Mouse (Mus musculus) layer of hippocampus, postnatal 14 days (tissue): ENCODE measurements around the gene Heg1. TPM values are rescaled to one million over a fixed set of nuclear protein-coding genes. Genes with fewer than 3 reads are reported as not detected.

Experiments used
- DNase-seq, 2 experiments: peaks; one replicate each; pipeline ENCODE4 v3.0.0; 2021 to 2022; ENCODE audit warnings: low spot score in 2 of 2, mixed read lengths in 1 of 2
- long read RNA-seq, 2 experiments: library from polyadenylated mRNA; stranded (forward); transcript quantifications; one replicate each; pipeline ENCODE4 v2.0.0; 2021
- total RNA-seq, 2 experiments: library from RNA; stranded (reverse); gene quantifications; 2 replicates each; pipeline ENCODE4 v1.2.3; 2021

Heg1 gene
- total RNA-seq = 10 to 100 TPM; 39.6 to 41.7 TPM
- long read RNA-seq, experiment 1, partial matches to known transcripts = 3 of 11 reads
- long read RNA-seq, experiment 1, other reads (novel, unspliced or antisense) = 8 of 11 reads
- long read RNA-seq, experiment 2, partial matches to known transcripts = 2 of 6 reads
- long read RNA-seq, experiment 2, other reads (novel, unspliced or antisense) = 4 of 6 reads

GRCm38 (mm10) chr16:33684162-33684702 lies at the start of gene Heg1:
Gene Heg1 (plus strand): TSS chr16:33684370.
- peak; percentile 42 to 45 for DNase-seq

- DNase-seq = peak in 1 of 2 experiments; percentile 34
Observed at GRCm38 (mm10) chr16:33635836-33636595, 48.2 kb upstream of the Heg1 start.

DNA sequence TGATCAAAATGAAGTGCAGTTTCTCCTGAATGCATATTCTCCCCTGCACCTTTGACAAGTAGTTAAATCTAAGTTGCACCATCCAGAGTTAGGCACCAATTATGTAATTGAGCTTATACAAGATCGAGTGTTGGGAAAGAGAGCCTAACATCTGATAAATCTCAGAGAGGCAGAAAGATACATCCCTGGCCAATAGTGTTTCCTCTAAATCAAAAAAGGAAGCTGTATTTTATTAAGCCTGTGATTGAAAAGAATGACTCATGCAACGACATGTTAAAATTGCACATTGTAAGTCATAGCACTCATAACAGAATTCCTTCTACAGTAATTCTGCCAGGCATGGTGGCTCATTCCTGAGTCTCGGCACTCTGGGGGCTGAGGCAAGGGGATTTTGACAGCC lies 42.4 kb upstream of the Heg1 start:
- DNase-seq = no peak

DNA sequence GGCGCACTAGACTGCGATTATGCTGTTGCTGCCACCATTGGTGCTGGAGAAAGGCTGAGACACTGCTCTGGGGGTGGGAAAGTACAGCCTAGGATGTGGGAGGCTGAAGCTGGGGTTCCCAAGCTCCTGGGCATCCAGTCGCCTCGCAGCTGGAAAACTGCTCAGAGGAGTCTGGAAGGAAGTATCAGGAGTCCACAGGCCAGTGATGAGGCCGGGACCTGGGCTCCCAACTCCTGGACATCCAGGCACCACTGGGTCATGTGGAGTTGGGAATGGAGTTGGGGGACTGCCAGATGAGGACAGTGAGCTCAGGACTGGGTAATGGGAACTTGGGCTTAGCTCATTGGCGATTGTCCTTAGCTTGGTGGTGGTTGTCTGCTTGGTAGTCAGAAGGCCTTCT lies 31.1 kb upstream of the Heg1 start:
- DNase-seq = no peak

DNA sequence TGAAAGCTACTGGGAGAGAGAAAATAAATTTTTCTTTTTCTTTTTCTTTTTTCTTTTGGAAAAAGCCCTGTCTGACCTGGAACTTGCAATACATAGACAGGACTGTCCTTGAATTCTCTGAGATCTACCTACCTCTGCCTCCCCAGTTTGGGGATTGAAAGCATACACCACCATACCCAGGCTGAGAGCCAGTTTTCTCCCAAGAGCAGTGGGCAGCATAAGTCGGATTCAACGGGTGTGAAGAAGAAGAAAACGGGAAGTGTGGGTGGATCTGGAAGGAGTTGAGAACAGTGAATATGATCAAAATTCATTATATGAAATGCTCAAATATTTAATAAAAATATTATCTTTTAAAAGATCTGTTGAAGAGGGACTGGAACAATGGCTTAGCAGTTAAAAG lies 28.7 kb upstream of the Heg1 start:
- DNase-seq = no peak

- DNase-seq = no peak
Observed at GRCm38 (mm10) chr16:33657191-33657590, 27.0 kb upstream of the Heg1 start.

- DNase-seq = no peak
Observed at GRCm38 (mm10) chr16:33658121-33658520, 26.0 kb upstream of the Heg1 start.

DNA sequence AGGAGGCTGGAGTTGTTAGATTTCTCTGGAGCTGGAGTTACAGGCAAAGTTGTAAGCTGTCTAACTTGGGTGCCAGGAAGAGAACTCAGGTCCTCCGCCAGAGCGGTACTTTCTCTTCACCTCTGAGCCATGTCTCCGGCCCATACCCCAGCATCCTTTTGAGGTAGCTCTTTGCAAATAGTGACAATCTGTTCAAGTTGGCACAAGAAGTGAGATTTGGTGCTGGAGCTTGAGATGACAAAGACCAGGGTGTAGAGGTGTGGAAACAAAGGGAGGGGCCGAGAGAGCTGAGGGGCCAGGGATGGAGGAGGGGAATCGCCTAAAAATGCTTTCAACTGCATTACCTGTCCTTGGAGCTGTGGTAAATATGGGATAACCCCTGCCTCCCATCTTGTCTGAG lies 24.6 kb upstream of the Heg1 start:
- no peak for DNase-seq

DNA sequence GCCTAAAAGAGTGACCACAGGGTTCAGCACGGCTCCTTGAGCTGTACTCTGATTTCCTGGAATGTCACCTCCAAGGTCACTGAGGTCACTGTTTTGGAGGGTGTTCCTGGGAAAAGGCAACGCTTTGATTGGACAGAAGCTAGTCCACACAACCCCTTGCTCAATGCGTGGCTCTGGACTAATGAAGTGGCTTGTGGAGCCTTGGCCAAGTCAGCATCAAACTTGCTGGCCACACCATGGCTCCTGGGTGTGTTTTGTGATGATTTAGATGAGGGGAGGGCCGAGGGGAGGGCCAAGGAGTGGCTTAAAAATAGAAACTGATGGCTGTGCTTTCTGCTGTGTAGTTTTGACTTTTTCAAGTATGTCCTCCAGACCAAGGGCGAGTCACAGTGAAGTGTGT lies 24.0 kb upstream of the Heg1 start:
- no peak for DNase-seq

DNA sequence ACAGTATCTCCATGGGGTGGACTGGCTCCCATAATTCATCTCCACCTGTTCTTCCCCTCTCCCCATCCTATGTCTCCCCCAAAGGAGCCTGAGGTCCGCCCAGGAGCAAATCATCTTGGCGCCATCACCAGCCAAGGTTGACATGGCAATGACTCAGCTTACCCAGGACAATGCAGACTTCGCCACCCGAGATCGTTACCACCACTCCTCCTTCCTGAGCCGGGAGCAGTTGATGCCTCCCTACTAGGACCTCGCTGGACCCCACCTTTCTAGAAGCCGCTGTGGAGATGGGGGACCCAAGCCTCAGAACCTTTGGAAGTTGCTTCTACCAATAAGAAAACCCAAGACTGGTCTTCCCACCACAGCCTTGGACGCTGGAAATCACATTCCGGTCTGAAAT lies 21.3 kb upstream of the Heg1 start:
- DNase-seq = no peak

DNA sequence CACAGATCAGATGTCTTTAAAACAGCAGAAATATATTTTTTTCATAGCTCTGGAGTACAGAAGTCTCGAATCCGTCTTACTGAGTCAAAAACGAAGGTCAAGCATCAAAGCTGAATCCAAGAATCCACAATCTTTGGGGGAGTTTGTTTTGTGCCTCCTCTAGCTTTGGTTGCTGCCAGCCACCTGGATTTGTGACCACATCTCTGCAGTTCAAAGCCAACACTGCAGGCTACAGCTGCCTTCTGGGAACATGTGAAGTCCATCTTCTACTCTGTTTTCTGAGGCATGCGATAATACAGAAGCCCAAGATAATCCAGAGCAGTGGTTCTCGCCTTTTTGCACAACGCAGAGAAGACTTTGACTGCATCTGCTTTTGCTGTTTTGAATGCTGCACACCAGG lies 17.9 kb upstream of the Heg1 start:
- no peak for DNase-seq

- DNase-seq = no peak
Observed at GRCm38 (mm10) chr16:33666985-33667538, 17.1 kb upstream of the Heg1 start.

DNA sequence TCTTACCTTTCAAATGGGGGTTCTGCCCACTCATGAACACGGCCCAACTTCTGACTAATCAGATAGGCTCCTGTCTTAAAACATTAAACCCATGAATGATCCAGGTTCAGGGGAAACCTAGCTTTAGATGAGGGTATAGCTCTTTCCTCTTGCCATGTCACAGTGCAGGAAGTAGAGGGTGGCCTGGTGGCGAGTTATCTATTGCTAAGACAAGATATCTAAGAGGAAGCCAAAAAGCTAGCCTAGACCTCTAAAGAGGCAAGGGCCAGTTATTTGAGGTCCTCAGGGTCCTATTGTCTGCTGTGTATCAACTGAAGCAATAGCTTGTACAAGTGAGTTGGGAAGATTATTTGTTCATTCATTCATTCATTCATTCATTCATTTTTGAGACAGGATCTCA lies 15.7 kb upstream of the Heg1 start:
- no peak for DNase-seq

GRCm38 (mm10) chr16:33669072-33669471 lies 15.1 kb upstream of the Heg1 start:
- no peak for DNase-seq

DNA sequence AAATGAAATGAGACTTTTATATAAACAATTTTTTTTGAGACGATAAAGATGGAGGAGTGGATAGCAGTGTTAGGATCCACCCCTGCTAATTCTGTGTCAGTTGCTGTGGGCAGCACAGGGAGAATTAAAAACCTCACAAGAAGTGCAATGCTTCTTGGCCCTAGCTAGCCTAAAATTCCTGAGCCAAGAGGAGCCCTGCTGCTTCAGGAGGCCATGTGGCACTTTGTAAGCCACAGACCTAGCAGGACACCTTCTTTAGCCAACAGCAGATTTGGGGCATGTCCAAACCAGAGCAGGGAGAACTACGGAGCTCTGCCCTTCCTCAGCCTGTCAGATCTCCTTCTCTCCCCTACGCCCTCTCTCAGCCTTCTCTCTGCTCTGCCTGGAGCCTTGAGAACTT lies 13.8 kb upstream of the Heg1 start:
- DNase-seq = no peak

DNA sequence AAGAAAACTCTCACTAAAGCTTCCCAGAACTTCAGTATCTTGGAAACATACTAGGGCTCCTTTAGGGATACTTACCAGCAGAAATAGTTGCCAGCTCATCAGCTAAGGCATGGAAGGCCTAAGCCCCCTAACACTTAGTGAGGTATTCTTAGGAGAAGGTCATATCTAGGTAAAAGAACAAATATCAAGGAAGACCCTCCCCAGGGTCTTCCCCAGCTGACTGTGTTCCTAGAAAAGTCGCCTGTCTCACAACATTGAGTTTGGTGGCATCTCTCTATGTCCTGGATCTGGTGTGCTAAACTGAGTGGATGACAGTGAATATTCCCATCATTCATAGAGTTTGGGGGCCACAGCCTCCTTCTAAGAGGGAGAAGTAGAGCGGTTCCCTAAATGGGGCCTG lies 13.2 kb upstream of the Heg1 start:
- no peak for DNase-seq

GRCm38 (mm10) chr16:33672188-33672587 lies 12.0 kb upstream of the Heg1 start:
- DNase-seq = no peak

GRCm38 (mm10) chr16:33672643-33673042 lies 11.5 kb upstream of the Heg1 start:
- no peak for DNase-seq

GRCm38 (mm10) chr16:33673530-33674109 lies 10.6 kb upstream of the Heg1 start:
- no peak for DNase-seq

- DNase-seq = no peak
Observed at GRCm38 (mm10) chr16:33675151-33675847, 8.9 kb upstream of the Heg1 start.

- DNase-seq = no peak
Observed at GRCm38 (mm10) chr16:33675848-33676184, 8.4 kb upstream of the Heg1 start.
